Mouse (Mus musculus): ENCODE measurements around the gene Pigs. TPM values are rescaled to one million over a fixed set of nuclear protein-coding genes. Genes with fewer than 3 reads are reported as not detected.
A peak's percentile ranks its signal among the peaks of the same experiment; 100 is the strongest.

Pigs gene
- polyA plus RNA-seq, 1 experiment from 2014 or later: 76.0 TPM

DNA sequence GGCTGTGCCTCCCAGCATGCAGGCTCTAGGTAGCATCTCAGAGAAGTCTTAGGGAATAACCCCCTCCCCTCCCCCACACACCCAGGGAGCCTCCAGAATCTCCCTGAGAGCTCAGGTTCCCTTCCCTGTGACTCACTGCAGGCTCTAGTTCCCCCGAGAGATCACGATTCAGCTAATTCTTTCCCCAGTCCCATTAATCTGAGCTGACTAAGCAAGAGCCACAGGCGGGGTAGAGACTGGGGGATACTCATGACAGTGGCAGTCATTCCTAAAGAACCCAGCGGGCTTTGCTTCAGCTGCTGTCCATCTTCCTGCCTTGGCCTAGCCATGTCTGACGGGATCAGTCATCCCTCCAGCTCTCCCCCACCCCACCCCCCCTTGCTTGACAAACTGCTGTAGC, 54.5 kb downstream of the Pigs start:
- peak; percentile 11; the same call in 1 of the 2 replicates for ATAC-seq (ENCODE audit: low FRiP score, low TSS enrichment)
- peaks cover 9% of the 10 kb centered on the region; the same call in 1 of the 2 replicates for H3K4me1 ChIP-seq (ENCODE audit: control insufficient read depth, insufficient read depth, low read length)
- no peak overlapping the region for H3K4me2 ChIP-seq (replicated peaks; ENCODE audit: low read depth, low read length)
- H3K4me3 ChIP-seq (ENCODE audit: low read length): no peak overlapping the region
- no peak overlapping the region for H3K9ac ChIP-seq (ENCODE audit: low read depth, low read length)
- H3K9me3 ChIP-seq (ENCODE audit: control insufficient read depth, low read length): no peaks in the 10 kb centered on the region
- H3K27me3 ChIP-seq (ENCODE audit: control insufficient read depth, insufficient read depth, low read length): no peaks in the 10 kb centered on the region
- H3K27ac ChIP-seq (ENCODE audit: low read depth, low read length): no peak overlapping the region
- 15% methylated on average over 5 of the region's 5 CpGs for WGBS
- H3K36me3 ChIP-seq (ENCODE audit: control insufficient read depth, insufficient read depth, low read length): no peaks in the 10 kb centered on the region

DNA sequence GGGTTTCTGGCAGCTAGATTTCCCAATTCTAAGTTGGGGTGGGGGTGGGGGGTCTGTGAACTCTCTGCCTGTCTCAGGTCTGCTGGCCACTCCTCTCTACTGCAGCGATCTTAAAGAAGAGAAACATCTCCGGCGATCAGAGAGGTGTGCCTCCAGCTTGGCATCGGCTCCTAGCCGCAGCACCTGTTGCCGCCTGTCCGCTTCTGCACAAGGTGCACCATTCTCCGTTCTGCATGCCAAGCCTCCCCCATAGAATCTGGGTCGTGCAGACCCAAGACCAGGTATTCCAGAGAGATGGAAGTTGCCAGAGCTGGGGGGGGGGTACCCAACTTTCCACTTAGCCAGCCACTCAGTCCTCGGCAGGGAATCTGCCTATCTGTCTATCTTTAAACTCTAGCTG, 57.6 kb downstream of the Pigs start:
- Histone ChIP-seq H3K4me3 (ENCODE audit: low read length) (no peak overlapping the region), H3K27ac (ENCODE audit: low read depth, low read length) (no peak overlapping the region), H3K9me3 (ENCODE audit: control insufficient read depth, low read length) (no peaks in the 10 kb centered on the region), H3K9ac (ENCODE audit: low read depth, low read length) (no peak overlapping the region), H3K27me3 (ENCODE audit: control insufficient read depth, insufficient read depth, low read length) (no peaks in the 10 kb centered on the region), H3K36me3 (ENCODE audit: control insufficient read depth, insufficient read depth, low read length) (no peaks in the 10 kb centered on the region), H3K4me1 (ENCODE audit: control insufficient read depth, insufficient read depth, low read length) (peaks cover 9% of the 10 kb centered on the region; the same call in 1 of the 2 replicates), H3K4me2 (replicated peaks; ENCODE audit: low read depth, low read length) (no peak overlapping the region)
- no peak for ATAC-seq (ENCODE audit: low FRiP score, low TSS enrichment)
- WGBS: 78% methylated on average over 10 of the region's 10 CpGs

DNA sequence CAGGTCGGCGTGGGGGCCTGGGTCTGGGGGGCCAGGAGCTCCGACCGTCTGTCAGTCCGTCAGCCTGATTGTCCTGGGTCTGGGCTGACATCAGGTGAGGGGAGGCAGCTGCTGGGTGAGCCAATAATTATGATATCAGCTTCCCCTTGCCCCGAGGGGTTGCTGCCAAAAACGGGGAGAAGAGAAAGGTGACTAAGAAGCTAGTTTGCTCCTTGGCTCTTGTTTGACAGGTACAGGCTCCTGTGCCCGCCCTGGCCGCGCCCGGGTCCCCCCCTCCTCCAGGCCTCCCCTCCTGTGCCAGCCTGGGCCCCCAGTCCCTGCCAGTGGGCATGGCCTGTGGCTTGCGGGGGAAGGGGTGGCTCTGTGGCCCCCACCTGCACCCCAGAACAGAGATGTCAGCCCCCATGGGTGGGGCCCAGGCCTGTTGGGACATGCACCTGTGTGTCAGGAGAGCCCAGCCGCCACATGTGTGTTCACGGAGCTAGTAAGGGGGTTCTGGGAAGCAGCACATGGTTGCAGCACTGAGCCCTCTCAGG, 58.4 kb downstream of the Pigs start, which contains the start of gene Foxn1:
TSS of gene Foxn1 (minus strand) at position 51 of the 536 bp plus-strand sequence.
- no peak for ATAC-seq (ENCODE audit: low FRiP score, low TSS enrichment)
- H3K4me1 ChIP-seq (ENCODE audit: control insufficient read depth, insufficient read depth, low read length): peaks cover 9% of the 10 kb centered on the region; the same call in 1 of the 2 replicates
- WGBS: 70% methylated on average over 14 of the region's 14 CpGs

More for the DNA sequence above, 58.4 kb downstream of the Pigs start, which contains the start of gene Foxn1:
- H3K27ac ChIP-seq (ENCODE audit: low read depth, low read length): no peak within 1 kb of the TSS
- H3K9ac ChIP-seq (ENCODE audit: low read depth, low read length): no peak within 1 kb of the TSS
- H3K36me3 ChIP-seq (ENCODE audit: control insufficient read depth, insufficient read depth, low read length): no peaks in the 10 kb centered on the region
- no peaks in the 10 kb centered on the region for H3K9me3 ChIP-seq (ENCODE audit: control insufficient read depth, low read length)
- no peak within 1 kb of the TSS for H3K4me3 ChIP-seq (ENCODE audit: low read length)
- H3K4me2 ChIP-seq (replicated peaks; ENCODE audit: low read depth, low read length): no peak within 1 kb of the TSS
- H3K27me3 ChIP-seq (ENCODE audit: control insufficient read depth, insufficient read depth, low read length): no peaks in the 10 kb centered on the region

Other genes with a start within 250 kb of the Pigs start
- 35.2 and 40.1 TPM in 2 replicates for gene Eral1, start 248.0 kb upstream of the Pigs start, polyA plus RNA-seq (2014; fragmentation: Nextera tagmentation; extraction: Ambion mirVana)
- gene Fam222b, start 233.8 kb upstream of the Pigs start, polyA plus RNA-seq (2014; fragmentation: Nextera tagmentation; extraction: Ambion mirVana): 15.3 and 16.9 TPM in 2 replicates
- 68.2 and 111 TPM in 2 replicates for gene Traf4, start 162.8 kb upstream of the Pigs start, polyA plus RNA-seq (2014; fragmentation: Nextera tagmentation; extraction: Ambion mirVana)
- 15.8 and 20.6 TPM in 2 replicates for gene Nek8, start 151.7 kb upstream of the Pigs start, polyA plus RNA-seq (2014; fragmentation: Nextera tagmentation; extraction: Ambion mirVana)
- gene Tlcd1, start 151.7 kb upstream of the Pigs start, polyA plus RNA-seq (2014; fragmentation: Nextera tagmentation; extraction: Ambion mirVana): 23.1 and 28.1 TPM in 2 replicates
- 1,650 and 2,291 TPM in 2 replicates for gene Rpl23a, start 144.8 kb upstream of the Pigs start, polyA plus RNA-seq (2014; fragmentation: Nextera tagmentation; extraction: Ambion mirVana)
- gene Rab34, start 140.0 kb upstream of the Pigs start, polyA plus RNA-seq (2014; fragmentation: Nextera tagmentation; extraction: Ambion mirVana): 128 and 156 TPM in 2 replicates
- gene Proca1, start 135.0 kb upstream of the Pigs start, polyA plus RNA-seq (2014; fragmentation: Nextera tagmentation; extraction: Ambion mirVana): 3.4 and 4.1 TPM in 2 replicates
- 81.3 and 95.2 TPM in 2 replicates for gene Sdf2, start 82.7 kb upstream of the Pigs start, polyA plus RNA-seq (2014; fragmentation: Nextera tagmentation; extraction: Ambion mirVana)
- 13.5 and 26.0 TPM in 2 replicates for gene Supt6, start 82.4 kb upstream of the Pigs start, polyA plus RNA-seq (2014; fragmentation: Nextera tagmentation; extraction: Ambion mirVana)
- 75.1 and 109 TPM in 2 replicates for gene 2610507B11Rik, start 66.7 kb upstream of the Pigs start, polyA plus RNA-seq (2014; fragmentation: Nextera tagmentation; extraction: Ambion mirVana)
- 0.10 and 0.47 TPM in 2 replicates for gene BC030499, start 37.6 kb upstream of the Pigs start, polyA plus RNA-seq (2014; fragmentation: Nextera tagmentation; extraction: Ambion mirVana)
- 35.7 and 50.9 TPM in 2 replicates for gene Spag5, start 26.9 kb upstream of the Pigs start, polyA plus RNA-seq (2014; fragmentation: Nextera tagmentation; extraction: Ambion mirVana)
- 2.3 and 4.3 TPM in 2 replicates for gene Aldoc, start 5.4 kb upstream of the Pigs start, polyA plus RNA-seq (2014; fragmentation: Nextera tagmentation; extraction: Ambion mirVana)
- gene Unc119, start 15.1 kb downstream of the Pigs start, polyA plus RNA-seq (2014; fragmentation: Nextera tagmentation; extraction: Ambion mirVana): 49.6 and 57.1 TPM in 2 replicates
- 0.11 TPM in 1 of 2 replicates, not detected in the other for gene Foxn1, start 58.1 kb downstream of the Pigs start, polyA plus RNA-seq (2014; fragmentation: Nextera tagmentation; extraction: Ambion mirVana)
- 0.07 and 0.45 TPM in 2 replicates for gene Slc13a2, start 93.8 kb downstream of the Pigs start, polyA plus RNA-seq (2014; fragmentation: Nextera tagmentation; extraction: Ambion mirVana)
- 13.1 and 18.5 TPM in 2 replicates for gene Slc46a1, start 137.3 kb downstream of the Pigs start, polyA plus RNA-seq (2014; fragmentation: Nextera tagmentation; extraction: Ambion mirVana)
- 1.4 and 1.7 TPM in 2 replicates for gene Sarm1, start 169.3 kb downstream of the Pigs start, polyA plus RNA-seq (2014; fragmentation: Nextera tagmentation; extraction: Ambion mirVana)
- gene Vtn, start 170.7 kb downstream of the Pigs start, polyA plus RNA-seq (2014; fragmentation: Nextera tagmentation; extraction: Ambion mirVana): 0.73 and 0.84 TPM in 2 replicates
- gene Sebox, start 175.0 kb downstream of the Pigs start, polyA plus RNA-seq (2014; fragmentation: Nextera tagmentation; extraction: Ambion mirVana): not detected in 2 replicates
- 61.2 and 63.6 TPM in 2 replicates for gene Tmem199, start 183.8 kb downstream of the Pigs start, polyA plus RNA-seq (2014; fragmentation: Nextera tagmentation; extraction: Ambion mirVana)
- 122 and 161 TPM in 2 replicates for gene Poldip2, start 183.8 kb downstream of the Pigs start, polyA plus RNA-seq (2014; fragmentation: Nextera tagmentation; extraction: Ambion mirVana)
- gene Tnfaip1, start 207.9 kb downstream of the Pigs start, polyA plus RNA-seq (2014; fragmentation: Nextera tagmentation; extraction: Ambion mirVana): 77.1 and 88.9 TPM in 2 replicates
- 125 and 126 TPM in 2 replicates for gene Ift20, start 207.9 kb downstream of the Pigs start, polyA plus RNA-seq (2014; fragmentation: Nextera tagmentation; extraction: Ambion mirVana)
- gene Tmem97, start 222.4 kb downstream of the Pigs start, polyA plus RNA-seq (2014; fragmentation: Nextera tagmentation; extraction: Ambion mirVana): 91.1 and 103 TPM in 2 replicates